Mouse (Mus musculus) heart, postnatal 0 days (tissue): ENCODE results near the gene Col17a1. TPM values are rescaled to one million over a fixed set of nuclear protein-coding genes. Genes with fewer than 3 reads are reported as not detected.

Experiments
- ATAC-seq: fragments of 200-750 bp; cut with Nextera tagmentation; 2 replicates; pipeline ENCODE4 v1.8.0; 2017; ENCODE audit warnings: low read depth, moderate number of reproducible peaks, moderate library complexity; ENCODE audit not compliant: insufficient read depth
- DNase-seq: peaks from one replicate; pipeline ENCODE4 v3.0.0-alpha.2; 2016; ENCODE audit warnings: low spot score
- H3K27ac ChIP-seq: fragments of 300-500 bp; sonication (generic); 2 replicates; pipeline ENCODE4 v1.5.1; 2014; ENCODE audit warnings: low read depth, mild to moderate bottlenecking
- H3K27me3 ChIP-seq: fragments of 300-500 bp; sonication (generic); 2 replicates; pipeline ENCODE4 v1.6.1; 2014; ENCODE audit warnings: low read length, mixed read lengths; ENCODE audit not compliant: control insufficient read depth, insufficient read depth
- H3K36me3 ChIP-seq: fragments of 300-500 bp; sonication (generic); replicated peaks from 2 replicates; pipeline ENCODE4 v1.6.1; 2014; ENCODE audit warnings: low read length, mixed read lengths; ENCODE audit not compliant: control insufficient read depth, insufficient read depth
- H3K4me1 ChIP-seq: fragments of 300-500 bp; sonication (generic); 2 replicates; pipeline ENCODE4 v1.6.1; 2014; ENCODE audit warnings: antibody characterized with exemption; ENCODE audit not compliant: control insufficient read depth, insufficient read depth
- H3K4me2 ChIP-seq: fragments of 300-500 bp; sonication (generic); 2 replicates; pipeline ENCODE4 v1.6.1; 2014; ENCODE audit warnings: low read depth, mild to moderate bottlenecking, low read length, moderate library complexity
- H3K4me3 ChIP-seq: fragments of 300-500 bp; sonication (generic); 2 replicates; pipeline ENCODE4 v1.5.1; 2014; ENCODE audit warnings: low read depth, low read length
- H3K9ac ChIP-seq: fragments of 300-500 bp; sonication (generic); replicated peaks from 2 replicates; pipeline ENCODE4 v1.6.1; 2014; ENCODE audit warnings: low read depth, low read length, mixed read lengths
- H3K9me3 ChIP-seq: fragments of 300-500 bp; sonication (generic); replicated peaks from 2 replicates; pipeline ENCODE4 v1.6.1; 2016; ENCODE audit warnings: low read length; ENCODE audit not compliant: control insufficient read depth
- CTCF ChIP-seq: IDR thresholded peaks from 2 replicates; pipeline ENCODE4 v1.5.1; 2016; ENCODE audit warnings: antibody characterized with exemption, control low read depth, low read depth
- EP300 ChIP-seq: IDR thresholded peaks from 2 replicates; pipeline ENCODE4 v1.6.1; 2016; ENCODE audit warnings: antibody characterized with exemption, low read depth
- WGBS: fragments of 180-500 bp; shearing (Covaris S2); extraction: QIAGEN DNeasy Blood & Tissue Kit; methylation state at CpG from one replicate; pipeline ENCODE4 v1.1.7; 2014; 5-methylcytosine and 5-hydroxymethylcytosine counted together
- polyA plus RNA-seq: library from polyadenylated mRNA; unstranded; fragments of >200 nt; fragmentation: Nextera tagmentation; extraction: Ambion mirVana; gene quantifications from 2 replicates; pipeline ENCODE4 v1.2.1, GENCODE M21; 2015
- total RNA-seq: library from RNA; depleted of rRNA; stranded (reverse); fragments of >200 nt; gene quantifications from 2 replicates; pipeline ENCODE4 v1.2.3, GENCODE M21; 2014; ENCODE audit warnings: low replicate concordance

The Col17a1 gene
- total and polyA plus RNA-seq, 2 experiments from 2014 or later = 0.26 to 2.0 TPM

DNA sequence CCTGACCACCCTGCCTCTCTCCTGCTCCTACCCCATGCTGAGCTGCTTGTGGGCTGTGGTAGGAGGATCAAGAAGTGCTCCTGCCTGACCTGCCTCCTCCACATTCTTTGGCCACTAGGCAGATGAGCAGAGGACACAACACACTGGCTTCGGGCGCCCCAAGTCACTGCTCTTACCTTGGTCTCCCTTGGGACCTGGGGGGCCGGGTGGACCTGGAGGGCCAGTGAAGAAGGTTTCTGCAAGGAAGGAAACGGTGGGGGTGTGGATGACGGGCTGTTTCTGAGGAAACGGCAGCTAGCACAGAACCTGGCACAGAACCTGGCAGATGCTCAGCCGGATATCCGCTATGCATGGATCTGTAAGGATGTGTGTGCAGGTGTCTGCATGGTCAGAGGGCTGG, 38.7 kb downstream of the Col17a1 start:
- Histone ChIP-seq H3K4me3 (no peak overlapping the region), H3K27me3 (no peaks in the 10 kb centered on the region), H3K4me1 (no peaks in the 10 kb centered on the region), H3K4me2 (no peak overlapping the region), H3K9ac (no peak overlapping the region), H3K27ac (no peak overlapping the region), H3K9me3 (no peaks in the 10 kb centered on the region), H3K36me3 (no peaks in the 10 kb centered on the region)
- no peak for TF ChIP-seq CTCF
- no peak for TF ChIP-seq EP300
- no peak for DNase-seq
- ATAC-seq = no peak
- WGBS = 75% methylated on average over 8 of the region's 8 CpGs

GRCm38 (mm10) chr19:47652255-47652654, 39.6 kb downstream of the Col17a1 start:
- WGBS = 73% methylated on average over 8 of the region's 8 CpGs
- Histone ChIP-seq H3K9ac (no peak overlapping the region), H3K27me3 (no peaks in the 10 kb centered on the region), H3K4me2 (no peak overlapping the region), H3K4me3 (no peak overlapping the region), H3K36me3 (peaks cover 6% of the 10 kb centered on the region), H3K9me3 (no peaks in the 10 kb centered on the region), H3K4me1 (no peaks in the 10 kb centered on the region), H3K27ac (no peak overlapping the region)
- no peak for DNase-seq
- ATAC-seq = no peak
- TF ChIP-seq CTCF = no peak
- TF ChIP-seq EP300 = no peak

DNA sequence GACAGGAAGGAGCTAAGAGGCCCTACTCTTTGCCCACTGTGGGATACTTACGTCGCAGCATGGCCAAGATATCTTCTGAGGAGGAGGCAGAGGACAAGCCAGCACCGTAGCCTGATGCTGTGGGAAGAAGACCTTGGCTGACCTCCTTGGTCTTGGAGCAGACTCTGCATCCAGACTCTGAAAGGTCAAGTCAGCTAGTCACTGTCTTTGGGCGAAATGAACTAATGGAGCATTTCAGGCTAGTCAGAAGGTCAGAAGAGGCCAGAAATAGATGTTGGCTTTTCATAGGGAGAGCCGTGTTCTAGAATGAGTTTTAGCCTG, 40.8 kb downstream of the Col17a1 start:
- Histone ChIP-seq H3K4me1 (0 out of 2 replicates have a peak, but pooled peaks cover 5% of the 10 kb centered on the region), H3K27ac (no peak overlapping the region), H3K9me3 (no peaks in the 10 kb centered on the region), H3K36me3 (peaks cover 15% of the 10 kb centered on the region), H3K27me3 (no peaks in the 10 kb centered on the region), H3K4me2 (no peak overlapping the region), H3K9ac (no peak overlapping the region), H3K4me3 (no peak overlapping the region)
- ATAC-seq = no peak
- DNase-seq = no peak
- 49% methylated on average over 5 of the region's 5 CpGs for WGBS
- TF ChIP-seq EP300 (no peak), CTCF (no peak)

DNA sequence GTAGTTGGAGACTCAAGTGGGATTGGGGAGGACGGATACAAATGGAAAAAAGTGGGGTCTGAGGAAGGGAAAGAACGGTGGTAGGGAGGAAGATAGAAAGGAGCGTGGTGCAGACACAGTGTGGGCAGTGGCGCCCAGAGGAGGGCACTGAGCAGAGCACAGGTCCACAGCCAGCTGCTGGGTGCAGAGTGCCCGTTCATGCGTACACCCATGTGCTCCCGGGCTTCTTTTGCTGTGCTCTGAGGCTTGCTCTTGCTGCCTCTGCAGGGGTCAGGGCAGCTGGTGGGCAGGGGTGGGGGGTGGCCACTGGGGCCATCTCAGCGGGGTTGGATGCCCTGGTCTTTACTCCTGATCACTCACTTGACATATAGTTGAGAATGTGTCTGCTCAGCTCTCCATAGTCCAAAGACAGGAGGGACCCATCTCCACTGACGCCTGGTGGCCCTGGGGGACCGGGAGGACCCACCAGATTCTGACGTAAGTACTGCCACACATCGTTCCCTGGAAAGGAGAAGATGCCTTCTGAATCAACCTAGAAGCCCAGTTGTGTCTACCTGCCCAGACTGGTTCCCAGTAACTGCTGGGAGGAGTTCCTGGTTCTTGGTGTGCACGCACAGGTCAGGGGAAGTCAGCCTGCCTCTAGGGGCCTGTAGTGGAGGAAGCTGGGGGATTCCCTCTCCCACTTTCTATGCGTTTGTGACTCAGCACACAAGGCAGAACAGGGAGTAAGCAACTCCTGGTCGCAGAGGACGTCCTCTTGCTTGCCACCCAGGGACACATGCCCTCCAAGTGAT, 41.3 kb downstream of the Col17a1 start:
- H3K9me3 ChIP-seq = no peaks in the 10 kb centered on the region
- H3K4me3 ChIP-seq = no peak overlapping the region
- H3K4me2 ChIP-seq = no peak overlapping the region
- peaks cover 15% of the 10 kb centered on the region for H3K36me3 ChIP-seq
- H3K27me3 ChIP-seq = no peaks in the 10 kb centered on the region
- no peak overlapping the region for H3K27ac ChIP-seq
- DNase-seq (no peak), ATAC-seq (no peak)
- TF ChIP-seq CTCF (no peak), EP300 (no peak)
- 0 out of 2 replicates have a peak, but pooled peaks cover 5% of the 10 kb centered on the region for H3K4me1 ChIP-seq
- WGBS = 75% methylated on average over 16 of the region's 16 CpGs
- H3K9ac ChIP-seq = no peak overlapping the region

GRCm38 (mm10) chr19:47649071-47649470, 42.8 kb downstream of the Col17a1 start:
- TF ChIP-seq EP300 = no peak
- no peak for TF ChIP-seq CTCF
- Histone ChIP-seq H3K9me3 (no peaks in the 10 kb centered on the region), H3K4me1 (0 out of 2 replicates have a peak, but pooled peaks cover 5% of the 10 kb centered on the region), H3K27ac (no peak overlapping the region), H3K9ac (no peak overlapping the region), H3K36me3 (peaks cover 23% of the 10 kb centered on the region), H3K4me2 (no peak overlapping the region), H3K27me3 (no peaks in the 10 kb centered on the region), H3K4me3 (no peak overlapping the region)
- WGBS = 89% methylated on average over 6 of the region's 6 CpGs
- no peak for DNase-seq
- ATAC-seq = no peak
